Mouse (Mus musculus) urinary bladder, postnatal 10 days (tissue): ENCODE results near the gene Nop9.

Experiments
- DNase-seq: peaks from one replicate; pipeline ENCODE4 v3.0.0; 2022; ENCODE audit warnings: low spot score

Nop9 gene

GRCm38 (mm10) chr14:55745180-55745860 lies at the start of gene Nop9, which contains the start of gene Dhrs1:
Gene Nop9, plus strand, starts transcription at chr14:55745693.
Gene Dhrs1, minus strand, starts transcription at chr14:55745690.
- peak; percentile 47 for DNase-seq

DNA sequence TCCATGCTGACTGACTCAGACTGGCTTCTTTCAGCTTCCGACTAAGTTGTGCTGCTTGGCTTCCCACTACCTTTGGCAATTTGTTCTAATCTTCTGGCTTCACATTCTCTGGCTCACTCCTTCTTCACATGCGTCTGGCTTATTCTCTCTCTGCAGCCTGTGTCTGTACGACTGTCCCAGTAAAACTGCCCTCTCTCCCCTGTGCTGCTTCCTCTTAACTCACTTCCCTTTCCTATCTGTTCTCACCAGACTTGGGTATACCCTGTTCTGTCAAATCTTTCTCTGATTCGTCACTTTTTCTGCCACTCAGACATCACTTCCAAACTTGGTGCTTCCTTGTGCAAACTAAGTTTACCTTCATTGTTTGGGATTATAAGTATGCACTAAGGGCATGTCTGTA lies 48.3 kb upstream of the Nop9 start:
- no peak for DNase-seq

DNA sequence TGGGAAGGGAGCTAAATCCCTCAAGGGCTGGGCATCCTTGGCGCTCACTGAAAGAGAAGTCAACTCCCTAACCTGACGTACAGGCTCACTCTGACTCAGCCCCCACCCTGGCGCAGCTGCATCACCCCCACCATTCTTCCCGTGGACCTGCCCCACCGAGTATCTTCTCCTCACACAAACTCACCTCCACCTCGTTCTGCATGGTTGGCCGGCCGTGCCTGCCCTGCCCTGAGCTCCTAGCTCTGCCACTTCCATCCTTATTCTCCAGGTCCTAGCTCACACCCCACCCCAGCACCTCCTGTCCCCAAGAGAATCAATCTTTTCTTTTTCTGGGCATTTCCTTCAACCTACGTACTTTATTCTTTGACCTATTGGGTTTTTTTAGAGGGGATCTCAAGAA lies 44.4 kb upstream of the Nop9 start:
- DNase-seq: no peak

DNA sequence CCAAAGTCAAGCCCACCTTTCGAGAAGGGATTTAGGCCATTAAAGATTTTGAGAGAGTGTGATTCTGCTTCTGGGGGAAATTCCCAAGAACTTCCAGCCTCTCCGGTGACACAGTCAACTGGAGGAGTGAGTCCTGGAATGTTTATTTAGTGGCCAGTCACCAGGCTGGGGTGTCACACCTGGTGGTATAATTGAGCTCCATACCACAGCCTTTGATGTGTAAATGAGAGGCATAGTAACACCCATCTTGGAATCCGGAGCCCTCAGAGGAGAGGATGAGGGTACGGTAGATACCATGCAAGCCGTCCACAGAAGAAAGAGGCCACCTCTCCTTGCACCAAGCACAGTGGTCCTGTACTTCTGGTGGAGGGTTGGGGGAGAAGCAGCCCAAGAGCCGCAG lies 42.7 kb upstream of the Nop9 start:
- no peak for DNase-seq

DNA sequence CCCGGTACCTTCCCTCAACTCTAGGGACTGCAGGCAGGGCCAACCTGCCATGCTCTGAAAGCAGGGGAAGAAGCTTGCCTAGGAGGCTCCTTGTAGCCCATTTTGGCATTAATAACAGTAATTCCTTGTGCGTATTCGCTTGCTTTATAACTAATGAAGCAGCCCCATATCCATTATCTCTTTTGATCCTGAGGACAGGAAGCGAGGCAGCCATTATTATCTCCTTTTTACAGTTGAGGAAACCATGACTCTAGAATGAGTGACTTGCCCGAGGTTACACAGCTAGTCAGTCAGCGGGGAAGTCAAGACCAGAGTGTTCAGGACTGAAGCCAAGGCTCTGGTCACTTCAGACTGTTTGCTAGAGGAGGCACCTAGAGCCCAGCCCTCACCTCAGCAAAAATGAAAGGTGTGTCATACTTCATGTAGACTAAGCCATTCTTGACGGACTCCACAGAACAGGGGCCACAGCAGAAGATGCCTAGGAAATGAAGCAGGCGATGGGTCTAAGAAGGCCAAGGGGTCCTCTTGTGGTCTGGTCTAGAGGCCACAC lies 39.4 kb upstream of the Nop9 start:
- no peak for DNase-seq

GRCm38 (mm10) chr14:55707397-55707796 lies 38.1 kb upstream of the Nop9 start:
- no peak for DNase-seq

GRCm38 (mm10) chr14:55709509-55709908 lies 36.0 kb upstream of the Nop9 start:
- DNase-seq: no peak

GRCm38 (mm10) chr14:55711786-55712185 lies 33.7 kb upstream of the Nop9 start:
- no peak for DNase-seq

- DNase-seq: no peak
These were observed 32.3 kb upstream of the Nop9 start for GRCm38 (mm10) chr14:55713007-55713728.

GRCm38 (mm10) chr14:55713729-55714122 lies 31.8 kb upstream of the Nop9 start, which contains the start of gene Tgm1:
Gene Tgm1, minus strand, starts transcription at chr14:55713926.
- no peak for DNase-seq

GRCm38 (mm10) chr14:55714893-55715292 lies 30.6 kb upstream of the Nop9 start:
- no peak for DNase-seq

DNA sequence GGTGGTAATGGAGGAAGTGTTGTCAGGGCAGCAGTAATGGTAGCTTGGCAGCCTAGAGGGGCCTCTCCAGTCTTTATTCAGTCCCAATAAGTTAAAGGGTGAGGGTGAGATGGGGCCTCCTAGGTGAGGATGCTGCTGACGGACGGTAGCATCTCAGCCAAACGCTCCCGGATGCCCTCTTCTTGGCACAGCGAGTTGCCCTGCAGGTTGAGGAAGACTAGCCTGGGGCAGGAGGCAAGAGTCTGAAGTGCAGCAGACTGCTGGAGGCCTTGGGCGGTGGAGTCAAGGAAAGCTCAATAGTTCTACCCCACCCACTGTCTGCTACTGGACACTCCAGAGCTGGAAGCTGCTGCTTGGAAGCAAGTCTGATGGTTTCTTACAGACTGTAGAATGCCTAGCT lies 29.2 kb upstream of the Nop9 start:
- no peak for DNase-seq

DNA sequence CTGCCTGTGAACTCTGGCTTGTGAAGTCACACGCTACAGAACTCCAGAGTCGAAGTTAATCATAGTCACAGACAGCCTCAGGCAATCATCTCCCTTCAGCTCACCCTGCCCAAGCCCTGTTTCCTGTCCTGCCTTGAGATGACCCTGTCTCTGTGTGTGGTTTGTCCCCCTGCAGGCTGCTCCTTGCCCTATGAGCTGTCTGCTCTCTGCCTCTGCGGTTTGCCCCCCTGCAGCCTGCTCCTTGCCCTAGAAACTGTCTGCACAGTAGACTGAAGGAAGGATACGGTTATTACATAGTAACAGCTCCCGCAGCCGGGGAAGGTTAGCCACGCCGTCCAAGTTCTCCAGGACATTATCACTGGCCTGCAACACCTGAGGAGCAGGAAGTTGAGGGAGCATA lies 28.6 kb upstream of the Nop9 start:
- DNase-seq: no peak

GRCm38 (mm10) chr14:55719737-55720136 lies 25.8 kb upstream of the Nop9 start:
- DNase-seq: no peak

DNA sequence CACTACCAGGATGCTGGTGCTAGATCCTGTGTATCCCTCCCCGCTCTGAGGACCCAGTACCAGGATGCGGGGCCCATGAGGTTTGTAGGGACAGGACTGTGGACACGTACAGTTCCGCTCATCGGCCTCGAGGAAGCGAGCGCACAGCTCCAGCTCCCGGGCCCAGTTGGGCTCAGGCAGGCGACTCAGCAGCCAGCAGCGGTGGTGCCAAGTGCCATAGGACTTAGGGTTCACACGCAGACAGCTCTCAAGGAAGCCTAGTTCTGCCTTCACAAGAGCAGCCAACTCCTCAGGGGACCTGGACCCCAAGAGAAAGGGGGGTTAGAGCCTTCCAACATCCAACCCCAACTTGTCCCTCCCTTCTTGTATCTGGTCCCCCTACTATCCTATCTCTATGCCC lies 24.8 kb upstream of the Nop9 start:
- no peak for DNase-seq

- no peak for DNase-seq
These were observed 24.4 kb upstream of the Nop9 start for GRCm38 (mm10) chr14:55721076-55721475.

- DNase-seq: peak; percentile 60
These were observed 23.6 kb upstream of the Nop9 start, which contains the start of gene Rabggta for GRCm38 (mm10) chr14:55721700-55722437. Gene Rabggta, minus strand, starts transcription at chr14:55722263.

GRCm38 (mm10) chr14:55722438-55722945 lies 23.0 kb upstream of the Nop9 start:
- DNase-seq: no peak

- DNase-seq: no peak
These were observed 22.1 kb upstream of the Nop9 start for GRCm38 (mm10) chr14:55723433-55723832.

DNA sequence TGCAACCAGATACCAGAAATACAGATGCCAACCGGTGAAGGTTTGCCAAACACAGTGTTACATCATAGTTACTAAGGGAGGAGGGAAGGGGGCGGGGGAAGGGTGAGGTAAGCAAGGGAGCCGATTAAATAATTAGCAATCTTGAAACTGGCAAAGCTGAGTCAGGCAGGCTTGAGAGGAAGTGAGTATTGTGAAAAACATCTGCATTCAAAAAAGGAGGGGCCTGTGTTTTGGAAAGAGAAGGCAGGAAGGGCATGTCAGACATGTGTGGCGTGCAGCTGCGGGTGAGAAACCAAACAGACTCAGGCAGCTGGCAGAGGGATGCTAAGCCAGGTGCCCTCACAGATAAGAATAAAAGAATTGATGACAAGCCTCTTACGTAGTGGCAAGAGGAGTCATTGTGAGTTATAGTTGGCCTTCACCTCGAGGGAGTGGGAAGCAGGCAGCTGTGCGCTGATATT lies 21.1 kb upstream of the Nop9 start:
- no peak for DNase-seq

GRCm38 (mm10) chr14:55726261-55726660 lies 19.2 kb upstream of the Nop9 start:
- DNase-seq: no peak
